Mouse (Mus musculus): ENCODE measurements around the gene Adamts9. TPM values are rescaled to one million over a fixed set of nuclear protein-coding genes. Genes with fewer than 3 reads are reported as not detected.
A peak's percentile ranks its signal among the peaks of the same experiment; 100 is the strongest.

The Adamts9 gene
- polyA plus RNA-seq, 1 experiment = 2.0 TPM

DNA sequence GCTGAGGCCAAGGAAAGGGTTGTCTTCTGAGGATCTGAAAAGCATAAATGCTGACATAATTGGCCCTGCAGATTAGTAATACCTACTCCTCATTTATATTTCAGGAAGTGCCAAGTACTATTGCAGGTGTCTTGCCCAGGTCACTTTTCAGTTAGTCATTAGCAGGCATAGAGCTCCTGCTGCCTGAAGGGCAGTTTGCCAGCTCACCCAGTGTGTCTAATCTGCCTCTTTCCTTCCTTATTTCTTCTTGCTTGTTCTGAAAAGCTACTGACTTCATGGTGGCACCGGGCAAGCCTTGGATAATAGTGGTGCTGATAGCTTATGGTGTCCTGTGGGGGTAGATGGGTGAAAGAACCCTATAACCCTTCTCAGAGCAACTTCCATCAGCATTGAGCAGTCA lies 206.2 kb downstream of the Adamts9 start:
- Histone ChIP-seq H3K27ac (ENCODE audit: insufficient read depth, low read length) (no peak overlapping the region), H3K27me3 (ENCODE audit: control insufficient read depth, insufficient read depth, low read length) (no peaks in the 10 kb centered on the region), H3K4me3 (replicated peaks; ENCODE audit: insufficient read depth, low read depth, low read length) (no peak overlapping the region), H3K4me1 (ENCODE audit: control insufficient read depth, insufficient read depth, low read length) (no peaks in the 10 kb centered on the region)
- peak in 1 of 2 experiments; percentile 12 for DNase-seq
- 19% methylated on average over 1 of the region's 1 CpGs for WGBS
- TF ChIP-seq POLR2A (IDR thresholded peaks at IDR 0.05; ENCODE audit: borderline replicate concordance, insufficient read depth, low read length) = no peak
- no peak for TF ChIP-seq CTCF (IDR thresholded peaks at IDR 0.05; ENCODE audit: borderline replicate concordance, insufficient read depth, low read depth, low read length)

DNA sequence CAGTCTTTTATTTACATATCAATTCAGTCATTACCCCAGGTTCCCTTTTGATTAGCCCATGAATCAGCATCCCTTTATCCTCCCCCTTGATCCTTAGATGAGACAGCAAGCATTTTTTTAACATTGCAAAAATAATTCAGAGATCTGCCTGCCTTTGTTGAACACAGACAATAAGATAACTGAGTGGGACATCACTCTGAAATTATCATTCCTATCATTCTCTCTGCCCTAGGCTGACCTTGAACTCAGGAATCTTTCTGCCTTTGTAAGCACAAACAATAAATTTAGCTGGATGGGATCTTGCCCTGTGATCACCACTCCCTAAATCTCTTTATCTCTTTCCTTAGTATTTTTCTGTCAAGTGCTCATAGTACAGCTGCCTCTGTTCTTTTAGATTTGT lies 209.6 kb downstream of the Adamts9 start:
- H3K4me3 ChIP-seq (replicated peaks; ENCODE audit: insufficient read depth, low read depth, low read length) = no peak overlapping the region
- H3K27ac ChIP-seq (ENCODE audit: insufficient read depth, low read length) = no peak overlapping the region
- no peak for DNase-seq
- TF ChIP-seq POLR2A (IDR thresholded peaks at IDR 0.05; ENCODE audit: borderline replicate concordance, insufficient read depth, low read length) = no peak
- TF ChIP-seq CTCF (IDR thresholded peaks at IDR 0.05; ENCODE audit: borderline replicate concordance, insufficient read depth, low read depth, low read length) = no peak
- no peaks in the 10 kb centered on the region for H3K4me1 ChIP-seq (ENCODE audit: control insufficient read depth, insufficient read depth, low read length)
- no peaks in the 10 kb centered on the region for H3K27me3 ChIP-seq (ENCODE audit: control insufficient read depth, insufficient read depth, low read length)

DNA sequence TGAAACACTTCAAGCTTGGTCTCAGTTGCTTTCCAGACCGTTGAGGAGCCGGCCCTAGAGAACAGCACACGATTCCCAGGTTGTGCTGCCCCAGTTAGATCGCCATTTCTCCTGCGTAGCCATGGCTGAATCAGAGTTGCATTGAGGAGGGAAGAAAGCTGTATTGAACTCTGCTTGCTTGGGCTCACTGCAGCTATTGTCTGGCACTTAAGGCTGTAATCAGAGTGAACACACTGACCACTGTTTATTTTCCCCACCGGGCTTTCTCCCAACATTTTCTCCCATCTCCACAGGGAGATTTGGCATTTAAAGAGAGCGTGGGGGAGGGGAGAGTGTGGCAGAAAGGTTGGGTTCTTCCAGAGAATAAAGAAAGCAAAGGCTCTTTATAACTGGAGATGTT lies 214.8 kb downstream of the Adamts9 start:
- Histone ChIP-seq H3K4me1 (ENCODE audit: control insufficient read depth, insufficient read depth, low read length) (no peaks in the 10 kb centered on the region), H3K27me3 (ENCODE audit: control insufficient read depth, insufficient read depth, low read length) (no peaks in the 10 kb centered on the region), H3K4me3 (replicated peaks; ENCODE audit: insufficient read depth, low read depth, low read length) (no peak overlapping the region), H3K27ac (ENCODE audit: insufficient read depth, low read length) (peak overlapping the region; percentile 17; the same call in 1 of the 2 replicates)
- 33% methylated on average over 7 of the region's 7 CpGs for WGBS
- DNase-seq = peak in 1 of 2 experiments; percentile 13
- no peak for TF ChIP-seq CTCF (IDR thresholded peaks at IDR 0.05; ENCODE audit: borderline replicate concordance, insufficient read depth, low read depth, low read length)
- no peak for TF ChIP-seq POLR2A (IDR thresholded peaks at IDR 0.05; ENCODE audit: borderline replicate concordance, insufficient read depth, low read length)

DNA sequence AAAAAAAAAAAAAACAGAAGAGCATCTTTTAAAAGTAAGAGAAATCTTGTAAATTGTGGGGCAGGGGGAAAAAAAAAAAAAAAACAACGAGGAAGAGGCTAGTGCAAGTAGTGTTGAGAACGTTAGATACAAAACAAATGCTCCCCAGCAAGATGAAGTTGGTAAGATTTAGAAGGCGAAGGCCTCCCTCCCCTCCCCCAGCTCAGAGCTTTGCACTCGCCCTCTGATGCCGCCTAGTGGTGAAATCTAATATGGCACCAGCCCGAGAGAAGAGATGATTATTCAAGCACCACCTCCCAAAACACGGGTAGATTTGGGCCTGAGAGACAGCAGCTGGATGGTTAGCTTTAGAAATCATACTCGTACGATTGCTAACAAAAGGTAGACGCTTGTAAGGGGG lies 215.2 kb downstream of the Adamts9 start:
- H3K27ac ChIP-seq (ENCODE audit: insufficient read depth, low read length) = peak overlapping the region; percentile 17; the same call in 1 of the 2 replicates
- 3% methylated on average over 10 of the region's 10 CpGs for WGBS
- no peak overlapping the region for H3K4me3 ChIP-seq (replicated peaks; ENCODE audit: insufficient read depth, low read depth, low read length)
- H3K4me1 ChIP-seq (ENCODE audit: control insufficient read depth, insufficient read depth, low read length) = no peaks in the 10 kb centered on the region
- DNase-seq = peak; percentile 49 to 67
- TF ChIP-seq CTCF (IDR thresholded peaks at IDR 0.05; ENCODE audit: borderline replicate concordance, insufficient read depth, low read depth, low read length) = peak; percentile 78
- TF ChIP-seq POLR2A (IDR thresholded peaks at IDR 0.05; ENCODE audit: borderline replicate concordance, insufficient read depth, low read length) = no peak
- H3K27me3 ChIP-seq (ENCODE audit: control insufficient read depth, insufficient read depth, low read length) = no peaks in the 10 kb centered on the region

DNA sequence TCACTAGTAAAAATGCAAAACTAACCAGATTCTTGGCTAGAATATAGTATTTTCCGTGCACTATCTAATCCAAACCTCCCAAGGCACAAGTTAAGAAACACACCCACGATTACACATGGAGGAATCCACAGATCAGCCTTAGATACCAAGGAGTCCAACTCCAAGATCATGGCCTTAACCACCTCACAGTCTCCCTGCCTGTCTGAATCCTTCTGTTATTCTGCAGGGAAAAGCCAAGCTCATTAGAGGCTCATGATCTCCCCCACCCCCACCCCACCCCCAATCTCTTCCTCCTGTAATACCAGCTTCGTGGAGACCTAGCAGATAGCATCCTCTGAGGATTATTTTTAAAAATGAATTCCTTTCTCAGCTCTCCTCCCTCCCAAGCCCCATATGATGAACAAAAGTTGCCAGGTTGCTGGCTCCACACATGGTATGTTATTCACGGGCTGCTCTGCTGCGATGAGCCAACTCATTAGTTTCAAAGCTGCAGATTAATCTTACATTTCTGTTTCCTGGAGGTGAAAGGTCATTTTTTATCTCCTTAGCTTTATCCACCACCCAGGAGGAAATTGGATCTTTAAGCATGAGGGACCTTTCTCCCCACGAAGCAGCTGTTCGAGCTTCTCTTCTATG lies 215.8 kb downstream of the Adamts9 start:
- Histone ChIP-seq H3K27me3 (ENCODE audit: control insufficient read depth, insufficient read depth, low read length) (no peaks in the 10 kb centered on the region), H3K4me1 (ENCODE audit: control insufficient read depth, insufficient read depth, low read length) (no peaks in the 10 kb centered on the region), H3K4me3 (replicated peaks; ENCODE audit: insufficient read depth, low read depth, low read length) (no peak overlapping the region), H3K27ac (ENCODE audit: insufficient read depth, low read length) (no peak overlapping the region)
- TF ChIP-seq POLR2A (IDR thresholded peaks at IDR 0.05; ENCODE audit: borderline replicate concordance, insufficient read depth, low read length) = no peak
- TF ChIP-seq CTCF (IDR thresholded peaks at IDR 0.05; ENCODE audit: borderline replicate concordance, insufficient read depth, low read depth, low read length) = no peak
- 39% methylated on average over 7 of the region's 7 CpGs for WGBS
- DNase-seq = no peak

DNA sequence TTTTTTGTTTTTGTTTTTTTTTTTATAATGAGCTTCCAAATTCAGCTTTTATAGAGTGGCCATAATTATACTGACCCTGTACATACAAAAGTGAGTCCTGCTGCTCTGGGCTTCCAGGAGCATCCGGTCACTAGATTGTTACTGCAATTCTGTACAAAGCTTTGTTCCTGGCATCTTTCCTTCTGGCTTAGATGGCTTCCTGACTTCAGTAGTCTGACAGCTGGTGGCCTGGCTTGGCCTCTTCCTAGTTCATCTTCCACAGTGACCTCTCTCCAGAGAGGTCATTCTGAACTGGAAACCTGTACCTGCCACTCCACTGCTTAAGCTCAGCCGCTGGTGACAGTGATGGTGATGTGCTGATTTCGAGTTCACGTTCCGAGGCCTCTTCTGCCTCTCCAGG lies 217.2 kb downstream of the Adamts9 start:
- WGBS = 74% methylated on average over 5 of the region's 5 CpGs

DNA sequence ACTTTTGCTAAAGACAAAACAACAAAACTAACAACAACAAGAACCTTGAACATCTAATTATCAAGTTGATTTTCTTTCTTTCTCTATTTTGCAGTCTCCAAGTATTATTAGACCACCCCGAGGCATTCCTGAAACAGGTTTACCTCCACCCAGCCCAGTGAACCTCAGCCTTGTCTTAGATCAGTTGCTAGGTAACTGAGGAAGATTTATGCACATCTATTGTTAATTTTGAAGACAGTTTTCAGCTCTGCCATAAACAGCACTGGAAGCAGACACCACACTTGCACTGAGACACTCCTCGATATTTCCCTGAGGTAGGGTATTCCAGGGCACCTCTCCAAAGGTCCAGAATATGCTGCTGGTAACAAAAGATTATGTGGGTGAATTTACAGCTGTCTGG lies 218.9 kb downstream of the Adamts9 start:
- H3K4me1 ChIP-seq (ENCODE audit: control insufficient read depth, insufficient read depth, low read length) = no peaks in the 10 kb centered on the region
- TF ChIP-seq POLR2A (IDR thresholded peaks at IDR 0.05; ENCODE audit: borderline replicate concordance, insufficient read depth, low read length) (no peak), CTCF (IDR thresholded peaks at IDR 0.05; ENCODE audit: borderline replicate concordance, insufficient read depth, low read depth, low read length) (no peak)
- 56% methylated on average over 2 of the region's 2 CpGs for WGBS
- H3K27me3 ChIP-seq (ENCODE audit: control insufficient read depth, insufficient read depth, low read length) = no peaks in the 10 kb centered on the region
- no peak overlapping the region for H3K27ac ChIP-seq (ENCODE audit: insufficient read depth, low read length)
- H3K4me3 ChIP-seq (replicated peaks; ENCODE audit: insufficient read depth, low read depth, low read length) = no peak overlapping the region
- no peak for DNase-seq

More for the DNA sequence above, 217.2 kb downstream of the Adamts9 start:
- TF ChIP-seq POLR2A (IDR thresholded peaks at IDR 0.05; ENCODE audit: borderline replicate concordance, insufficient read depth, low read length) (no peak), CTCF (IDR thresholded peaks at IDR 0.05; ENCODE audit: borderline replicate concordance, insufficient read depth, low read depth, low read length) (no peak)
- no peak overlapping the region for H3K4me3 ChIP-seq (replicated peaks; ENCODE audit: insufficient read depth, low read depth, low read length)
- H3K27ac ChIP-seq (ENCODE audit: insufficient read depth, low read length) = no peak overlapping the region
- H3K27me3 ChIP-seq (ENCODE audit: control insufficient read depth, insufficient read depth, low read length) = no peaks in the 10 kb centered on the region
- no peaks in the 10 kb centered on the region for H3K4me1 ChIP-seq (ENCODE audit: control insufficient read depth, insufficient read depth, low read length)
- no peak for DNase-seq

Other genes starting within 250 kb of the Adamts9 start
- 11.3 and 12.7 TPM in 2 replicates for gene Prickle2, start 237.3 kb downstream of the Adamts9 start, polyA plus RNA-seq (2012; rRNA removed)
- 0.18 and 0.21 TPM in 2 replicates for gene A730049H05Rik, start 127.0 kb downstream of the Adamts9 start, polyA plus RNA-seq (2012; rRNA removed)
- not detected in 2 replicates for gene Gm15737, start 74.1 kb downstream of the Adamts9 start, polyA plus RNA-seq (2012; rRNA removed)

Data from cerebellum, adult 2 months (tissue).